Mouse (Mus musculus) spleen, adult 18-20 months (tissue): Measurements from ENCODE around the gene Gabrr1.
A peak's percentile ranks its signal among the peaks of the same experiment; 100 is the strongest.
"Not testable (repeated sequence)": the region's sequence is repeated elsewhere in the genome, so short reads cannot be mapped to it uniquely, and the experiment has no call there.

ENCODE experiments used
- DNase-seq, 2 experiments: peaks; one replicate each; pipeline ENCODE4 v3.0.0; 2022; ENCODE audit warnings: mixed read lengths in 2 of 2

The Gabrr1 gene

DNA sequence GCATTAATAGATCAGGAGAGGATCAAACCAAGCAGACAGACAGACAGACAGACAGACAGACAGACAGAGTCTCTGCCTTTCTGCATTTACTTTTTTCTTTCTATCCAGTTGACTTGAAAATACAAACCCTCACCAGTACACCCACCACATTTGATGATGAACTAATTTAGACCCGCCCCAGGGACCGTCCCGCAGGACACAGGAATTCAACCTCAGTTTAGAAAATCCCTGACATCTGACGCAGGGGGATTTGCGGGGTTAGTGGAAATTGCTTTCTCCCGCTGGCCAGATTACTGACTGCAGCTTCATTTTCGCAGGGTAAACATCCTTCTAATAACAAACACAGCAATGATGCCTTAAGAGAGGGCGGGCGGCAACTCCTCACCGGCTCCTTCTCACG, at the start of gene Gabrr1:
Gene Gabrr1, plus strand, starts transcription at position 301 of the 400 bp plus-strand sequence.
- no peak for DNase-seq

- no peak for DNase-seq
These were observed 33.1 kb upstream of the Gabrr1 start for GRCm38 (mm10) chr4:33099118-33099694.

DNA sequence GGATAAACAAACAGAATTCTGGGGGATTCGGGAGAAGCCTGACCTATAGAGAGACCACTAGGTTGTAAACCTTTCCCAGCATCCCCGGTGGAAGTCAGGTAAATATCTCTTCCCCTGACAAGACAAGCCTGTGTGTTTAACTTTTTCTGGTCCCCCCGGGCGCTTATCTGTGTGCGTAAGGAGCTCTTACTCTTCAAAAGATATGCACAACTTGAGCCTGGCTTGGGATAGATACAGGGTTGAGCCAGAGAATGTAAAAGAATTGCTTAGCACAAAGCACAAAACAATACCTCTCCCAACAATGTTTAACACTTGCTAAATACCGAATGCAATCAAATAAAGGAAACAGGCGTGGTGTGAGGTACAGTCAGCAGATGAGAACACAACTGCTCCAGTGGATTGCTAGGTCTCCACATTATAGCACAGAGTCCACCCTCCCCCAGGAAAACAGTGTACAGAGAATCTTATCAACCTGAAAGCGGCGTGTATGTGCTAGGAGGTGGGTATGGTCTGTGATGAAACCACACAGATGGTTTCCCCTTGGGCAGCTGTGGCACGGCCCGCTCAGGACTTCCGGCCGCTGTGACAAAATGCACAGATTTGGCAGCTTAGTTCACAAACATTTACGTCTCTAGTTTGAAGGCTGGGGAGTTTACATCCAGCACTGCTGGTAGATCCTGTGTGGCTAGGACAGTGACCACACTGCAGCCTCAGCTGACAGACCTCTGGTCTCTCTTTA, 22.4 kb upstream of the Gabrr1 start:
- peak in 1 of 2 experiments; percentile 16 for DNase-seq

- peak; percentile 14 to 19 for DNase-seq
These were observed 21.5 kb upstream of the Gabrr1 start for GRCm38 (mm10) chr4:33110845-33111244.

DNA sequence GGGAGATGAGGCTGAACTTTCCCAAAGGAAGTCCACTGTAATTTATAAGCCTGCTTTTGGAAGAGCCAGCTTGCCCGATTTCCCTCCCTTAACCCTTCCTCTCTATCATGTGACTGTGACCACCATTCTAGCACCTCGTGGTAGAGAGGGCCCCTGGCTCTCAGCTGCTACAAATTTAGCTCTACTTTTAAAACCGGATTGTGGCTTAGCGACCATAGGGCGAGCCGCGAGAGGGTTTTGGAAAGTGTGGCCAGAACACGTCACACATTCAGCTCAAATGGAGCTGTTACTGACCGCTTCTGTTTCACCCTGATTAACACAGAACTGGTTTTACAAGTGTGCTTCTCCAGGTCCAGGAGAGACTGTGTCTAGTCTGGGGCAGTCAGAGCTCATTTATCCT, 21.0 kb upstream of the Gabrr1 start:
- DNase-seq, result no peak

GRCm38 (mm10) chr4:33112866-33113265, 19.5 kb upstream of the Gabrr1 start:
- DNase-seq, result not testable (repeated sequence)

- DNase-seq, result peak; percentile 34 to 75
These were observed 13.2 kb upstream of the Gabrr1 start for GRCm38 (mm10) chr4:33119118-33119517.

DNA sequence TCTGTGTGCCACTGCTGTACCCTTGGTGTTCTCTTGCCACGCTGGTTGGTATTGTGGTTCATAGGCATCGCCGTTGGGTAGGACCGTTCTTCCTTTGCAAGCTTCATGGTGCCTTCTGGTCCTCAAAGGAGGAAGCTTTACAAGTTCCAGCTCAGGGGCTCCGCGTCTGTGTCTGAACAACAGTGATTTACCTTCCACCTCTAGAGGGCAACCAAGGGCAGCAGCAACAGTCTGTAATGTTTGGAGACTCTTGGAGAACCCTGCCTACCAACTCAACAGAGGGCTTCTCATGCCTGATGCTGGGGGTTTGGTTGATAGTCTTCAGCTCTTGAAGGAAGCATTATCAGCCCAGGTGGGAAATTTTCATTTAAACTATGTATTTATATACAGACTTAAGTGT, 7.8 kb upstream of the Gabrr1 start:
- peak; percentile 36 to 50 for DNase-seq

DNA sequence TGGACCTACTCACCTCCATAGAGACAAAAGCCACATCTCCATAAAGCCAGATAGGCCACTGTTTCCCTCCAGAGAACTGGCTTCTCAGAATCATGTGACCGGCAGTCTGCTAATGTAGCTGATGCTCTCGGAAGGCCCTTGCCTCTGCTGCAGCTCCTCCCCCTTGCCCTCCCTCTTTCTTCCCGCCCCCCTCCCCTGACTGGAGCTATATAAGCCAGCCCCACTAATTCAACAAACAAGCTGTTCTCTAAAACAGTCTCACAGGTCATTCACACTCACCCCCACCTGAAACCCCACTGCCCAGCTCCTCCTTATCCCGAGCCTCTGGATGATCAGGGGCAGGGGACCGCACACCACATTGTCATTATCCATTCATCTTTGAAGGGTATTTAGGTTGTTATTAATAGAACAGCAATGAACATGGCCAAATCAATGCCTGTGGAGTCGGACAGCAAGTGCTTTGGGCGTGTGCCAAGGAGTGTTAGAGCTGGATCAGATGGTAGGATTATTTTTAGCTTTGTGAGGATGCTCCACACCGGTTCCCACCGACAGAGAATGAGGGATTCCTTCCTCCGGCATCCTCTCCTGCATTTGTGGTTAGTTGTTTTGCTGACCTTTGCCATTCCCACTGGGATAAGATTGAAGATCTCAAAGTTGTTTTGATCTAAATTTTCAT, 6.8 kb upstream of the Gabrr1 start:
- no peak for DNase-seq

- no peak for DNase-seq
These were observed 14.5 kb downstream of the Gabrr1 start for GRCm38 (mm10) chr4:33146679-33147291.

GRCm38 (mm10) chr4:33147825-33148224, 15.5 kb downstream of the Gabrr1 start:
- peak in 1 of 2 experiments; percentile 50 for DNase-seq

DNA sequence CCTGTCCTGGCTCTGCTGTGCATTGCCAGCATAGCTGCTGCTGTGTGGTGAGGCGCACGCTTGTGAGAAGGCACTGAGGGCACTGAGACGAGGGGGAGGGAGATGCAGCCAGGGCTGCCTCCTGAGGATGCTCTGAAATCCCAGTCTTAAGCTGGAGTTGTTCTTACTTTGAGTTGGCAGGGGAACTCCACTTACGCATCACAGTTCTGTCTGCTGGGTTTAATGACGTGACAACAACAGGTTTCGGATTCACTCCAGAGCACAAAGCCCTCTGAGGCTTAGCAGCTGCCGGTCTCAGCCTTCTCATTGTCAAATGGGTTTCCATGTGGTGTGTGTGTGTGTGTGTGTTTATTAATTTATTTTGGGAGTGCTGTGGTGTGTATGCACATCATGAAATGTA, 16.8 kb downstream of the Gabrr1 start:
- DNase-seq, result no peak

- no peak for DNase-seq
These were observed 20.0 kb downstream of the Gabrr1 start for GRCm38 (mm10) chr4:33152087-33153038.

GRCm38 (mm10) chr4:33183477-33183876, 51.2 kb downstream of the Gabrr1 start:
- no peak for DNase-seq

- DNase-seq, result no peak
These were observed 55.8 kb downstream of the Gabrr1 start for GRCm38 (mm10) chr4:33188164-33188563.

GRCm38 (mm10) chr4:33188781-33189734, 56.7 kb downstream of the Gabrr1 start:
- peak; percentile 20 to 44 for DNase-seq

- no peak for DNase-seq
These were observed 57.4 kb downstream of the Gabrr1 start, which contains the start of gene Pm20d2 for GRCm38 (mm10) chr4:33189735-33190036. Gene Pm20d2 (minus strand): TSS chr4:33189737.

DNA sequence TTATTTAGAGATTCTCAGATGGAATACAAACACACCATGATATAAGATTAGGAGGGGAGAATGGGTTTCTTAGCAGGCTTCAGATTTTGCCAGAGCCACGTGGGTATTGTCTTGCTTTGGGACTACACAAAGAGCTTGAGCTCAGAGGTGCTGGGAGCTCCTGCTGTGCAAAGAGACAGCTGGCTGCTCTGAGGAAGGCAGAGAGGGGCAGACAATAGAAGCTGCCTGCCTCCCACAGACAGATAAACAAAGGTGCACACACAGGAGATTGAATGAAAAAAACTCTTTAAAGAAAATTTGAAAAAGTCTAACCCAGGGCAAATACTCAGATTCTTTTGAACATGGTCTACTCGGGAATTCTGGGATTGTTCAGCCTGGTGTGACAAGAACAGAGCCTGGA, 65.8 kb downstream of the Gabrr1 start:
- no peak for DNase-seq

DNA sequence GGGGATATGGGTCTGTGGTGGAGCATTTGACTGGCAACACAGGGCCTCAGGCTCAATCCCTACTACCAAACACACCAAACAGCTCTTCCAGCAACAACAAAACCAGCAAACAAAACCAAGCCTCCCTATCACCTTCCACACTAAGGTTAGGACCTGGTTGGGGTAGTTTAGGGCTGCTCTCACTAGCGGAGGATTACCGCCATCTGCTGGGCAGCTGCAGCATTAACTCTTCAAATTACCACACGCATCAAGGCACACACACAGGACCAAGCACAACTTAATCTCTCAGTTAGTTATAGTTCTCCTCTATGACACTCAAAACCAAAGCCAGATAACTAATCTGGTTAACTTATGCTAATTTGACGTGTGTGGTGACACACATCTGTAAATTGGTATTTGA, 72.4 kb downstream of the Gabrr1 start:
- peak in 1 of 2 experiments; percentile 46 for DNase-seq

DNA sequence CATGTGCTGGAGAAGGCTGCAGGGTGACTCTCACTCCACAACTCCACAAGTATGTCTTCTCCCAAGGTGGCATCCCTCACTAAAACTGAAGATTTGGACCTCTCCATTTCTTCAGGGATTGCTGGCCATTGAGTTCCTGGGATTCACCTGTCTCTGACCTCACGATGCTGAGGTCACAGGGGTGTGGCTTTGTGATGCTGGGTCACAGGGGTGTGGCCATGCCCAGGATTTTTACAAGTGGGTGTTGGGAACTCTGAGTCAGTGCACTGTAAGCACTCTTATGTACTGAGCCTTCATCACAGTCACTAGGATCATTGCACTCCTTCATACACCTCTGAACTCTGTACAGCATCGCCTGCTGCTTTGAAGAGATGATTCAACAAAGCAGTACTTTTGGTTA, 75.2 kb downstream of the Gabrr1 start:
- DNase-seq, result no peak
